Mouse (Mus musculus): Measurements from ENCODE around the gene Tmem33. TPM values are rescaled to one million over a fixed set of nuclear protein-coding genes. Genes with fewer than 3 reads are reported as not detected.

The Tmem33 gene
- polyA plus RNA-seq, 1 experiment from 2014 or later, result 82.9 TPM

Other genes with a start within 250 kb of the Tmem33 start
- not detected in 2 replicates for gene Phox2b, start 161.3 kb upstream of the Tmem33 start, polyA plus RNA-seq (2015; fragmentation: Nextera tagmentation; extraction: Ambion mirVana)
- 147 and 159 TPM in 2 replicates for gene Slc30a9, start 46.4 kb downstream of the Tmem33 start, polyA plus RNA-seq (2015; fragmentation: Nextera tagmentation; extraction: Ambion mirVana)
- 7.6 and 8.7 TPM in 2 replicates for gene Bend4, start 167.7 kb downstream of the Tmem33 start, polyA plus RNA-seq (2015; fragmentation: Nextera tagmentation; extraction: Ambion mirVana)